Mouse (Mus musculus) liver, adult 2 months (tissue): ENCODE results near the gene Fam213a. TPM values are rescaled to one million over a fixed set of nuclear protein-coding genes. Genes with fewer than 3 reads are reported as not detected.

ENCODE experiments used
- DNase-seq: peaks from one replicate; pipeline ENCODE4 v3.0.0-alpha.2; 2011; ENCODE audit warnings: low read depth, low spot score; ENCODE audit errors: extremely low read depth
- H3K27ac ChIP-seq: fragments of 200-500 bp; replicated peaks from 2 replicates; pipeline ENCODE4 v1.5.1; 2012; ENCODE audit warnings: low read depth, mild to moderate bottlenecking, control low read depth, inconsistent platforms, low read length; ENCODE audit not compliant: insufficient read depth
- H3K27me3 ChIP-seq: fragments of 200-500 bp; 2 replicates; pipeline ENCODE4 v1.6.1; 2012; ENCODE audit warnings: mild to moderate bottlenecking, moderate library complexity, low read length, inconsistent platforms; ENCODE audit not compliant: control insufficient read depth, insufficient read depth
- H3K36me3 ChIP-seq: fragments of 200-500 bp; 2 replicates; pipeline ENCODE4 v1.6.1; 2012; ENCODE audit warnings: low read length, inconsistent platforms; ENCODE audit not compliant: control insufficient read depth, insufficient read depth
- H3K4me1 ChIP-seq: fragments of 200-500 bp; 2 replicates; pipeline ENCODE4 v1.6.1; 2011; ENCODE audit warnings: low read length; ENCODE audit not compliant: control insufficient read depth, insufficient read depth
- H3K4me3 ChIP-seq: fragments of 200-500 bp; 2 replicates; pipeline ENCODE4 v1.5.1; 2011; ENCODE audit warnings: low read depth, mild to moderate bottlenecking, control low read depth, low read length, moderate library complexity; ENCODE audit not compliant: insufficient read depth
- H3K79me2 ChIP-seq: fragments of 200-500 bp; 2 replicates; pipeline ENCODE4 v1.6.1; 2012; ENCODE audit warnings: inconsistent platforms, mild to moderate bottlenecking, low read length, moderate library complexity; ENCODE audit not compliant: control insufficient read depth, insufficient read depth
- H3K9ac ChIP-seq: fragments of 200-500 bp; 2 replicates; pipeline ENCODE4 v1.6.1; 2012; ENCODE audit warnings: low read depth, mild to moderate bottlenecking, control low read depth, inconsistent platforms, low read length
- CTCF ChIP-seq: fragments of 200-500 bp; IDR thresholded peaks from 2 replicates; pipeline ENCODE4 v1.5.1; 2011; ENCODE audit warnings: low read depth, low read length, control low read depth
- POLR2A ChIP-seq: fragments of 200-500 bp; IDR thresholded peaks from 2 replicates; pipeline ENCODE4 v1.6.1; 2011; ENCODE audit warnings: low read length, control low read depth; ENCODE audit not compliant: insufficient read depth; ENCODE audit errors: extremely low read depth
- whole genome bisulfite sequencing: fragments of 180-500 bp; shearing (Covaris S2); methylation state at CpG from one replicate; pipeline ENCODE4 v1.1.7; 2018; 5-methylcytosine and 5-hydroxymethylcytosine counted together
- polyA plus RNA-seq: library from polyadenylated mRNA; depleted of rRNA; stranded (reverse); fragments of >200 nt; gene quantifications from 2 replicates; pipeline ENCODE4 v1.2.3, GENCODE M21; 2012
- total RNA-seq: library from RNA; depleted of rRNA; stranded (reverse); fragments of >200 nt; gene quantifications from 2 replicates; pipeline ENCODE4 v1.2.3, GENCODE M21; 2014

Gene Fam213a
- total and polyA plus RNA-seq, 2 experiments, result 42.2 to 66.3 TPM

GRCm38 (mm10) chr14:40965507-40966356, 47.9 kb downstream of the Fam213a start:
- no peaks in the 10 kb centered on the region for H3K36me3 ChIP-seq
- TF ChIP-seq POLR2A (no peak), CTCF (no peak)
- H3K27ac ChIP-seq, result peak overlapping the region; percentile 83
- peak overlapping the region; percentile 82 for H3K4me3 ChIP-seq
- H3K79me2 ChIP-seq, result peaks cover 26% of the 10 kb centered on the region; the same call in 1 of the 2 replicates
- H3K27me3 ChIP-seq, result no peaks in the 10 kb centered on the region
- peaks cover 27% of the 10 kb centered on the region for H3K4me1 ChIP-seq
- WGBS, result under 1% methylated on average over 15 of the region's 15 CpGs
- peak overlapping the region; percentile 95 for H3K9ac ChIP-seq
- peak; percentile 80 for DNase-seq

DNA sequence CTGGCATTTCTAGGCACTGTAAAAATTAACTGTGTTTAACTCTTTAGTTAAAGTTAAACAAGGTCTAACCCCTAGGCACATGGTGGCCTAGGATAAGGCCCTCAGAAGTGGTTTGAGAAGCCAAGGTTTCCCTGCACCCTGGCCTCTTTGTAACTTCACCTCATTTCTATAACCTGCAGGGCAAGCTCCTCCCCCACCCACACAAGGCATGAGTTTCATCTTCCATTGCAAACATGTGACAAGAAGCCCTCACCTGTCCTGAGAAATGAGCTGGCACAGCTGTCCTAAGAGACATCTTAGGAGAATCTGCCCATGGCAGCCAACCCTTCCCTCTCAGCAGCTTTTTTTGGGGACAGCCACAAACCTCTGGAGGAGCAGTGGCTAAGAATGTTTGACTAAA, 48.7 kb downstream of the Fam213a start:
- no peak for TF ChIP-seq POLR2A
- no peak for TF ChIP-seq CTCF
- Histone ChIP-seq H3K36me3 (no peaks in the 10 kb centered on the region), H3K27me3 (no peaks in the 10 kb centered on the region), H3K27ac (no peak overlapping the region), H3K4me3 (no peak overlapping the region), H3K4me1 (peaks cover 30% of the 10 kb centered on the region), H3K79me2 (peaks cover 26% of the 10 kb centered on the region; the same call in 1 of the 2 replicates), H3K9ac (no peak overlapping the region)
- peak; percentile 24 for DNase-seq

DNA sequence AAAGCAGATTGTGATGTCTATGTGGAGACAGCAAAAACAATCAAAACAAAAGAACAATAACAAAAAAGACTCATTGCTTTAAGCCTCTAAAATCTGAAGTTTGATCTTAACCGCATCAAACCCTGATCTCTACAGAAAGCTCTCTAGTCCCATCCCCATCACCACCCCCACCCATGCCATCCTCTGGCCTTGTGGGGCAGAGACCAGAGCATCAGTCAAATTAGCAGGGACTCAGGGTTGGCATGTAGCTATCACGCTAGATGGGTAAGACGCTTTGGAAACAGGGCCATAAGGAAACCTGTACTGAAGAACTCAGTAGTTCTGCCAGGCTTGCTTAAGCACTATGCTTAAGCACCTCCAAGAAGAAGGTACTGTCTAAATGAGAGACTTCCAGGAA, 49.4 kb downstream of the Fam213a start:
- Histone ChIP-seq H3K27ac (no peak overlapping the region), H3K4me3 (no peak overlapping the region), H3K4me1 (peaks cover 32% of the 10 kb centered on the region), H3K79me2 (peaks cover 26% of the 10 kb centered on the region; the same call in 1 of the 2 replicates), H3K27me3 (no peaks in the 10 kb centered on the region), H3K9ac (no peak overlapping the region), H3K36me3 (no peaks in the 10 kb centered on the region)
- TF ChIP-seq CTCF (no peak), POLR2A (no peak)
- WGBS, result 93% methylated on average over 3 of the region's 3 CpGs
- no peak for DNase-seq

DNA sequence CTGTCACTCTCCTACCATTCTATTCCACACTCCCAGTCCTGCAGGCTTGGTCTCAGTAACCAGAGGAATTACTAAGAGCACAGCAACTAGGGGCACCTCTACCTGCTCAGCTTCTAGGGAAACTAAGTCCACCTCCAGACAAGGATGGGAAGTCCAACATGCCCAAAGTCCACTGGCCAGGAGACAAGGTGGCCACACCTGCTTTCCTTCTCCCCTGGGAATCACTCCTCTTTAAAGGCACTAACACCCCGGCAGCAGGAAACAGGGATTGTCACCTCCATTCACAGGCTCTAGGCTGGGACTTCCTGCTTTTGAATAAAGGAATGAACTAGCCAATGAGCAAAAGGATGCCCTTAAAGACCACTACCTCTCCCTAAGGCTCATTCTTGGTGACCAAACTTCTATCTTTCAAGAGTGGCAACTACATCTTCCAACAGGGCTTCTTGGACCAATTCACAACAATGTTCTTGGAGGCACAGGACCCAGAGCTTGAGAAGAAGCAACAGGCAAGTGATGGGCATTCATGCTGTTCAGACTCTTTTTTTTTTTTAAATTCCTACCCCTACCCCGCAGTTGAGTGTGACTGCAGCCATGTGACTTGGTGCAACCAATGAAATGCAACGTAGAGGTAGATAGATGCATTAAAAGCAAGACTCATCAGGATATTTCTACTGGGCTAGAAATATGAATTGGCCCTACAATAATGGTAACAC, 49.9 kb downstream of the Fam213a start:
- Histone ChIP-seq H3K4me1 (peaks cover 32% of the 10 kb centered on the region), H3K9ac (no peak overlapping the region)
- no peak for DNase-seq

DNA sequence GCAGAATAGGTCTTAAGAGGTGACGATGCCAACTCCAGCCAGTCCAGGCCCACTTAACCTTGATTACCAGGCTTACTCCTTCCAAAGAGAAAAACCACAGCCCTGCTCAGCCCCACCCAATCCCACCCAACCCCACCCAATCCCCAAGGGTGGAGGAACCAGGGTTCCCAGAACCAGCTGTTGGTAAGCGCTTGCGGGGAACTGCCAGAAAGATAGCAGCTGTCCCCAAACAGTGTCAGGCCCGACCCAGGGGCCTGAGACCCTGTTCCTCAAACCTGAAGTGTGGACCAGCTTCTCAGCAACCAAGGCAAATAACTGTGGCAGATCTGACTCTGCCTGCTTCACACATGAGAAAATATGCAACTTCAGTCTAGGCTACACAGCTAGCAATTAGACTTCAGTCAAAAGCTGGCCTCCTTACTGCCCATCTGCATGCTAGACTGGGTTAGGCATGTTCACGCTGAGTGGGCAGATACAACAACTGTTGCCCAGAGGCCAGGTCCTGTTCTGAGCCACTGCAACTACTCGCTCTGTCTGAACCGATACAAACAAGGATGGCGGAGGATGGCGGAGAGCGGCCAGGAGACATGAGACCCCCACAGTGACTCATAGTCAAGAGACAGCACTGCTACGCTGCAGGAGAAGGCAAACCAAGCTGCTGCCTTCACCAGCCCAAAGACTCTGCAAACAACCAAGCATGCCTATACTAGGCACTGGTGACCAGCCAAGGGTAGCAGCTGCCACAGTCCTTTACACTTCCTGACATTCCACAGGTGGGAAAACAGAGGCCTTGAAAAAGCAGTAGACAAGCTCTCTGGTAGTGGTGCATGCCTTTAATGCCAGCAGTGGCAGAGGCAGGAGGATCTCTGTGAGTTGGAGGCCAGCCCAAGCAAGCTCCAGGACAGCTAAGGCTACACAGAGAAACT, 51.0 kb downstream of the Fam213a start:
- H3K79me2 ChIP-seq, result peaks cover 38% of the 10 kb centered on the region
- 88% methylated on average over 11 of the region's 11 CpGs for WGBS
- no peak overlapping the region for H3K9ac ChIP-seq
- TF ChIP-seq CTCF, result no peak
- no peak for TF ChIP-seq POLR2A
- DNase-seq, result no peak
- no peak overlapping the region for H3K4me3 ChIP-seq
- no peak overlapping the region for H3K27ac ChIP-seq
- no peaks in the 10 kb centered on the region for H3K27me3 ChIP-seq
- H3K4me1 ChIP-seq, result peaks cover 29% of the 10 kb centered on the region
- H3K36me3 ChIP-seq, result no peaks in the 10 kb centered on the region

More for the DNA sequence above, 49.9 kb downstream of the Fam213a start:
- H3K79me2 ChIP-seq, result peaks cover 30% of the 10 kb centered on the region
- H3K4me3 ChIP-seq, result no peak overlapping the region
- 65% methylated on average over 3 of the region's 3 CpGs for WGBS
- H3K27ac ChIP-seq, result no peak overlapping the region
- TF ChIP-seq POLR2A (no peak), CTCF (no peak)
- H3K27me3 ChIP-seq, result no peaks in the 10 kb centered on the region
- H3K36me3 ChIP-seq, result no peaks in the 10 kb centered on the region
